Mouse (Mus musculus) megakaryocyte, embryonic 14.5 days (primary cell): ENCODE data around the gene Strada.

Source experiments
- FLI1 ChIP-seq: IDR thresholded peaks from 2 replicates; pipeline ENCODE4 v1.6.1; 2012; ENCODE audit warnings: low read length, inconsistent platforms, mixed read lengths
- GATA1 ChIP-seq: IDR thresholded peaks from 3 replicates; pipeline ENCODE4 v1.6.1; 2012; ENCODE audit warnings: mixed read lengths, low read length, inconsistent platforms, borderline replicate concordance

DNA sequence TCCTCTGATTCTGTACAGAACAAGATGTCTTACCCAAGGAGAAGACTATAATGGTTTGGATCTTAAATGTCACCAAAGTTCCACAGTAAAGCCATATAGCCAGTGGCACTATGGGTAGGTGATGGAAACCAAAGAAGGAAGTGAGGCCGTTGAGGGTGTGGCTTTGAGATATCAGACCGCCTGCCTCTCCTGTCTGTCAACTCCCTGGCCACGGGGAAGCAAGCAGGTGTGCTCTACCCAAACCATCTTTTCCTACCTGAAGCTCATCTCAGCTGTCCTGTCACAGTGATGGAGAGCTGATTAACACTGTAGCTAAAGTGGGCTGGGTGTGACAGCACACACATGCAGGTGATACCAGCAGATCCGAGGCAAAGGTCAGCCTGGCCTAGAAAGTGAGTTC, 3.7 kb downstream of the Strada start:
- TF ChIP-seq GATA1 (no peak), FLI1 (no peak)
